34 mouse cellular contexts compared by ENCODE assay signal in genomic region chr7:131345856-131346541, GRCm38 (mm10). TPM values are rescaled to one million over a fixed set of nuclear protein-coding genes. Genes with fewer than 3 reads are reported as not detected.
DNase-seq lines count a peak whose midpoint lies in the region; ATAC-seq and TF ChIP-seq lines count a peak whose summit lies in the region.
"Had no signal": no experiment of that assay in that cellular context is flagged by ENCODE, and none has a peak within 500 bp of the region (broad histone marks: within the 10 kb centered on the region; RNA-seq: fewer than 3 reads in every experiment).

No protein-coding gene starts in this region.

- no peak overlapping the region for H3K4me2 ChIP-seq in limb, embryonic 12.5 days
- H3K4me2 ChIP-seq: embryonic facial prominence, embryonic 13.5 days; forebrain, embryonic 13.5 days; heart, embryonic 13.5 days; neural tube, embryonic 15.5 days; stomach, embryonic 15.5 days had no signal

- no peaks in the 10 kb centered on the region for H3K9me3 ChIP-seq in limb, embryonic 12.5 days
- H3K9me3 ChIP-seq in limb, embryonic 10.5 days (replicated peaks): no peaks in the 10 kb centered on the region
- H3K9me3 ChIP-seq: embryonic facial prominence, embryonic 13.5 days; forebrain, embryonic 13.5 days; heart, embryonic 13.5 days; midbrain, embryonic 10.5 days; neural tube, embryonic 15.5 days; stomach, embryonic 15.5 days had no signal

- no peak overlapping the region for H3K9ac ChIP-seq in limb, embryonic 12.5 days (replicated peaks)
- H3K9ac ChIP-seq: embryonic facial prominence, embryonic 13.5 days; forebrain, embryonic 13.5 days; heart, embryonic 13.5 days; neural tube, embryonic 15.5 days; stomach, embryonic 15.5 days had no signal

- WGBS in limb, embryonic 12.5 days: 80% methylated on average over 7 of the region's 7 CpGs
- WGBS in limb, embryonic 10.5 days: 94% methylated on average over 7 of the region's 7 CpGs

- TF ChIP-seq CTCF in brain, embryonic 14.5 days (IDR thresholded peaks at IDR 0.05; ENCODE audit: borderline replicate concordance, extremely low read depth, insufficient read depth, insufficient read length): no peak

- 0 out of 2 replicates have a peak overlapping the region, but pooled peaks have one; percentile 29 for H3K27ac ChIP-seq in limb, embryonic 12.5 days
- H3K27ac ChIP-seq in limb, embryonic 10.5 days: no peak overlapping the region
- H3K27ac ChIP-seq: embryonic facial prominence, embryonic 13.5 days; forebrain, embryonic 13.5 days; heart, embryonic 13.5 days; midbrain, embryonic 10.5 days; neural tube, embryonic 15.5 days; stomach, embryonic 15.5 days had no signal

- no peaks in the 10 kb centered on the region for H3K27me3 ChIP-seq in limb, embryonic 12.5 days
- H3K27me3 ChIP-seq in limb, embryonic 10.5 days (ENCODE audit: low read depth, poor library complexity, severe bottlenecking): no peaks in the 10 kb centered on the region
- H3K27me3 ChIP-seq: embryonic facial prominence, embryonic 13.5 days; forebrain, embryonic 13.5 days; heart, embryonic 13.5 days; neural tube, embryonic 15.5 days; stomach, embryonic 15.5 days had no signal

- ATAC-seq in frontal cortex, adult (ENCODE audit: low TSS enrichment): 0 out of 2 replicates have a peak, but pooled peaks have one; percentile 38
- no peak for ATAC-seq in limb, embryonic 12.5 days (ENCODE audit: insufficient number of reproducible peaks, insufficient read depth, low FRiP score, low TSS enrichment, low read depth)
- ATAC-seq: forebrain, embryonic 13.5 days had no signal

- DNase-seq in cerebellum, adult 18-20 months: peak; percentile 20 to 21
- no peak for DNase-seq in cerebellum, adult 8-10 months
- no peak for DNase-seq in frontal cortex, postnatal 10 days (ENCODE audit: low spot score in 2 of 2)
- no peak for DNase-seq in limb, embryonic 10.5 days (ENCODE audit: low spot score)
- peak; percentile 54 for DNase-seq in brain, embryonic 14.5 days (ENCODE audit: low read depth)
- DNase-seq in adrenal gland, adult 8-10 months: no peak
- DNase-seq: adrenal gland, postnatal 10 days; embryo, embryonic 11 days; heart, adult 18-20 months; heart, postnatal 14 days; kidney, adult 18-20 months; left cerebral cortex, postnatal 4 days; right cerebral cortex, adult 18-20 months; right cerebral cortex, postnatal 4 days; thymus, adult 18-20 months; thymus, postnatal 36 days had no signal

- peaks cover 68% of the 10 kb centered on the region for H3K36me3 ChIP-seq in limb, embryonic 12.5 days
- peaks cover 90% of the 10 kb centered on the region for H3K36me3 ChIP-seq in limb, embryonic 10.5 days

- no peak for TF ChIP-seq POLR2A in brain, embryonic 14.5 days (IDR thresholded peaks at IDR 0.05; ENCODE audit: borderline replicate concordance, extremely low read depth, insufficient read depth, insufficient read length, poor library complexity, severe bottlenecking)

- H3K4me3 ChIP-seq in limb, embryonic 12.5 days (replicated peaks): no peak overlapping the region
- no peak overlapping the region for H3K4me3 ChIP-seq in limb, embryonic 10.5 days
- H3K4me3 ChIP-seq: embryonic facial prominence, embryonic 13.5 days; erythroblast, embryonic 14.5 days; forebrain, embryonic 13.5 days; heart, embryonic 13.5 days; midbrain, embryonic 10.5 days; neural tube, embryonic 15.5 days; stomach, embryonic 15.5 days had no signal

- no peaks in the 10 kb centered on the region for H3K4me1 ChIP-seq in limb, embryonic 12.5 days (replicated peaks)
- H3K4me1 ChIP-seq in limb, embryonic 10.5 days: no peaks in the 10 kb centered on the region
- H3K4me1 ChIP-seq: embryonic facial prominence, embryonic 13.5 days; forebrain, embryonic 13.5 days; heart, embryonic 13.5 days; midbrain, embryonic 10.5 days; neural tube, embryonic 15.5 days; stomach, embryonic 15.5 days had no signal

RNA-seq across cellular contexts. Expression of gene Fam24a, which starts 12.3 kb away (rescaled TPM):
- not detected in 2 replicates for polyA plus RNA-seq in limb, embryonic 12.5 days (2016; fragmentation: Nextera tagmentation; extraction: Ambion mirVana)
- not detected in 2 replicates for polyA plus RNA-seq in limb, embryonic 10.5 days (2016; fragmentation: Nextera tagmentation; extraction: Ambion mirVana)
- not detected in 2 replicates for polyA plus RNA-seq in brain, embryonic 14.5 days (2012; rRNA removed)
- total RNA-seq in adrenal gland, adult 8-10 months (2022): not detected
- total RNA-seq: adrenal gland, postnatal 10 days; heart, adult 18-20 months; heart, postnatal 14 days; layer of hippocampus, postnatal 10 days; left cerebral cortex, adult 8-10 months; left cerebral cortex, postnatal 4 days; liver, adult 2 months had no signal
- polyA plus RNA-seq: cerebellum, adult 2 months; embryonic facial prominence, embryonic 13.5 days; erythroblast, embryonic 14.5 days; forebrain, embryonic 13.5 days; heart, embryonic 13.5 days; hindbrain, embryonic 11.5 days; kidney, embryonic 16.5 days; large intestine, adult 2 months; liver, adult 2 months; liver, embryonic 16.5 days; lung, embryonic 16.5 days; midbrain, embryonic 10.5 days; neural tube, embryonic 15.5 days; stomach, embryonic 15.5 days had no signal

RNA-seq across cellular contexts. Expression of gene 2310057M21Rik, which starts 16.6 kb away (rescaled TPM):
- 21.1 and 23.8 TPM in 2 replicates for polyA plus RNA-seq in limb, embryonic 12.5 days (2016; fragmentation: Nextera tagmentation; extraction: Ambion mirVana)
- polyA plus RNA-seq in limb, embryonic 10.5 days (2016; fragmentation: Nextera tagmentation; extraction: Ambion mirVana): 22.6 and 25.5 TPM in 2 replicates
- 14.0 and 18.4 TPM in 2 replicates for polyA plus RNA-seq in brain, embryonic 14.5 days (2012; rRNA removed)
- 10 to 100 TPM; 11.0 to 14.8 (median 12.0) TPM for total RNA-seq in adrenal gland, adult 8-10 months (2022)

RNA-seq across cellular contexts. Expression of gene Fam24b, which starts 16.7 kb away (rescaled TPM):
- not detected in 2 replicates for polyA plus RNA-seq in limb, embryonic 12.5 days (2016; fragmentation: Nextera tagmentation; extraction: Ambion mirVana)
- not detected in 2 replicates for polyA plus RNA-seq in limb, embryonic 10.5 days (2016; fragmentation: Nextera tagmentation; extraction: Ambion mirVana)
- polyA plus RNA-seq in brain, embryonic 14.5 days (2012; rRNA removed): not detected in 2 replicates
- total RNA-seq in adrenal gland, adult 8-10 months (2022): not detected
- total RNA-seq: adrenal gland, postnatal 10 days; heart, adult 18-20 months; heart, postnatal 14 days; left cerebral cortex, adult 8-10 months; left cerebral cortex, postnatal 4 days; liver, adult 2 months had no signal
- polyA plus RNA-seq: embryonic facial prominence, embryonic 13.5 days; erythroblast, embryonic 14.5 days; forebrain, embryonic 13.5 days; heart, embryonic 13.5 days; hindbrain, embryonic 11.5 days; kidney, embryonic 16.5 days; large intestine, adult 2 months; liver, embryonic 16.5 days; midbrain, embryonic 10.5 days; neural tube, embryonic 15.5 days; stomach, embryonic 15.5 days had no signal

RNA-seq across cellular contexts. Expression of gene Cuzd1, which starts 23.9 kb away (rescaled TPM):
- polyA plus RNA-seq in limb, embryonic 12.5 days (2016; fragmentation: Nextera tagmentation; extraction: Ambion mirVana): not detected in 2 replicates
- not detected in 2 replicates for polyA plus RNA-seq in limb, embryonic 10.5 days (2016; fragmentation: Nextera tagmentation; extraction: Ambion mirVana)
- polyA plus RNA-seq in brain, embryonic 14.5 days (2012; rRNA removed): 0.03 and 0.16 TPM in 2 replicates
- not detected for total RNA-seq in adrenal gland, adult 8-10 months (2022)
- total RNA-seq: adrenal gland, postnatal 10 days; layer of hippocampus, postnatal 10 days; left cerebral cortex, adult 8-10 months had no signal
- polyA plus RNA-seq: embryonic facial prominence, embryonic 13.5 days; erythroblast, embryonic 14.5 days; forebrain, embryonic 13.5 days; hindbrain, embryonic 11.5 days; kidney, embryonic 16.5 days; liver, adult 2 months; liver, embryonic 16.5 days; lung, embryonic 16.5 days; midbrain, embryonic 10.5 days; neural tube, embryonic 15.5 days had no signal

RNA-seq across cellular contexts. Expression of gene Pstk, which starts 24.9 kb away (rescaled TPM):
- polyA plus RNA-seq in limb, embryonic 12.5 days (2016; fragmentation: Nextera tagmentation; extraction: Ambion mirVana): 72.5 and 79.4 TPM in 2 replicates
- polyA plus RNA-seq in limb, embryonic 10.5 days (2016; fragmentation: Nextera tagmentation; extraction: Ambion mirVana): 68.0 and 79.4 TPM in 2 replicates
- polyA plus RNA-seq in brain, embryonic 14.5 days (2012; rRNA removed): 36.7 and 43.2 TPM in 2 replicates
- total RNA-seq in adrenal gland, adult 8-10 months (2022): 10 to 100 TPM; 19.4 to 21.4 (median 20.1) TPM

Comparison
In these comparisons a context has a peak if more than half of its experiments do, and no peak if none do; other contexts are left out.
1. DNase-seq: peak in cerebellum, adult 18-20 months (2 of 2) and brain, embryonic 14.5 days (single experiment); none in cerebellum, adult 8-10 months (single experiment), frontal cortex, postnatal 10 days (0 of 2), limb, embryonic 10.5 days (single experiment) and adrenal gland, adult 8-10 months (single experiment).